Mouse (Mus musculus): Measurements from ENCODE around the gene Ddx58. TPM values are rescaled to one million over a fixed set of nuclear protein-coding genes. Genes with fewer than 3 reads are reported as not detected.

Ddx58 gene
- 6.4 and 8.2 TPM in 2 replicates for polyA plus RNA-seq (2014; fragmentation: Nextera tagmentation; extraction: Ambion mirVana)

- peak within 1 kb of the TSS; percentile 56 for H3K4me3 ChIP-seq (ENCODE audit: low read depth, low read length)
- H3K9me3 ChIP-seq (ENCODE audit: control insufficient read depth, low read length), result no peaks in the 10 kb centered on the region
- H3K36me3 ChIP-seq (ENCODE audit: control insufficient read depth, insufficient read depth, low read length), result no peaks in the 10 kb centered on the region
- H3K27ac ChIP-seq (ENCODE audit: low read depth), result peak within 1 kb of the TSS; percentile 4; the same call in 1 of the 2 replicates
- peak within 1 kb of the TSS; percentile 55 for H3K4me2 ChIP-seq (ENCODE audit: low read length)
- ATAC-seq (replicated peaks; ENCODE audit: low FRiP score, low TSS enrichment, low read depth), result peak; percentile 62
- H3K27me3 ChIP-seq (replicated peaks; ENCODE audit: control insufficient read depth, insufficient read depth, low read length), result no peaks in the 10 kb centered on the region
- peak; percentile 80 for DNase-seq (ENCODE audit: low spot score)
- H3K9ac ChIP-seq (ENCODE audit: low read length), result peak within 1 kb of the TSS; percentile 20
- WGBS, result under 1% methylated on average over 35 of the region's 35 CpGs
- H3K4me1 ChIP-seq (replicated peaks; ENCODE audit: control insufficient read depth, insufficient read depth, low read length), result peaks cover 3% of the 10 kb centered on the region; the same call in 1 of the 2 replicates
These were observed at the start of gene Ddx58 for GRCm38 (mm10) chr4:40239409-40240271. Gene Ddx58, minus strand, starts transcription at chr4:40239828.

- no peak overlapping the region for H3K4me3 ChIP-seq (ENCODE audit: low read depth, low read length)
- 0 out of 2 replicates have a peak, but pooled peaks cover 5% of the 10 kb centered on the region for H3K9me3 ChIP-seq (ENCODE audit: control insufficient read depth, low read length)
- H3K27me3 ChIP-seq (replicated peaks; ENCODE audit: control insufficient read depth, insufficient read depth, low read length), result no peaks in the 10 kb centered on the region
- H3K4me2 ChIP-seq (ENCODE audit: low read length), result no peak overlapping the region
- H3K4me1 ChIP-seq (replicated peaks; ENCODE audit: control insufficient read depth, insufficient read depth, low read length), result no peaks in the 10 kb centered on the region
- ATAC-seq (replicated peaks; ENCODE audit: low FRiP score, low TSS enrichment, low read depth) (no peak), DNase-seq (ENCODE audit: low spot score) (no peak)
- H3K36me3 ChIP-seq (ENCODE audit: control insufficient read depth, insufficient read depth, low read length), result no peaks in the 10 kb centered on the region
- H3K9ac ChIP-seq (ENCODE audit: low read length), result no peak overlapping the region
- no peak overlapping the region for H3K27ac ChIP-seq (ENCODE audit: low read depth)
- 88% methylated on average over 2 of the region's 2 CpGs for WGBS
These were observed 49.4 kb upstream of the Ddx58 start for GRCm38 (mm10) chr4:40289046-40289445.

- no peaks in the 10 kb centered on the region for H3K4me1 ChIP-seq (replicated peaks; ENCODE audit: control insufficient read depth, insufficient read depth, low read length)
- 78% methylated on average over 6 of the region's 6 CpGs for WGBS
- 0 out of 2 replicates have a peak, but pooled peaks cover 3% of the 10 kb centered on the region for H3K9me3 ChIP-seq (ENCODE audit: control insufficient read depth, low read length)
- H3K27me3 ChIP-seq (replicated peaks; ENCODE audit: control insufficient read depth, insufficient read depth, low read length), result no peaks in the 10 kb centered on the region
- H3K9ac ChIP-seq (ENCODE audit: low read length), result no peak overlapping the region
- H3K36me3 ChIP-seq (ENCODE audit: control insufficient read depth, insufficient read depth, low read length), result no peaks in the 10 kb centered on the region
- DNase-seq (ENCODE audit: low spot score), result no peak
- ATAC-seq (replicated peaks; ENCODE audit: low FRiP score, low TSS enrichment, low read depth), result no peak
- H3K27ac ChIP-seq (ENCODE audit: low read depth), result no peak overlapping the region
- H3K4me2 ChIP-seq (ENCODE audit: low read length), result no peak overlapping the region
- H3K4me3 ChIP-seq (ENCODE audit: low read depth, low read length), result no peak overlapping the region
These were observed 47.8 kb upstream of the Ddx58 start for GRCm38 (mm10) chr4:40287415-40287814.

GRCm38 (mm10) chr4:40285582-40285981, 46.0 kb upstream of the Ddx58 start:
- Histone ChIP-seq H3K36me3 (ENCODE audit: control insufficient read depth, insufficient read depth, low read length) (no peaks in the 10 kb centered on the region), H3K9ac (ENCODE audit: low read length) (no peak overlapping the region), H3K4me1 (replicated peaks; ENCODE audit: control insufficient read depth, insufficient read depth, low read length) (no peaks in the 10 kb centered on the region), H3K27me3 (replicated peaks; ENCODE audit: control insufficient read depth, insufficient read depth, low read length) (no peaks in the 10 kb centered on the region), H3K27ac (ENCODE audit: low read depth) (no peak overlapping the region), H3K4me2 (ENCODE audit: low read length) (no peak overlapping the region), H3K9me3 (ENCODE audit: control insufficient read depth, low read length) (0 out of 2 replicates have a peak, but pooled peaks cover under 1% of the 10 kb centered on the region), H3K4me3 (ENCODE audit: low read depth, low read length) (no peak overlapping the region)
- DNase-seq (ENCODE audit: low spot score) (peak; percentile 79), ATAC-seq (replicated peaks; ENCODE audit: low FRiP score, low TSS enrichment, low read depth) (no peak)
- 20% methylated on average over 4 of the region's 4 CpGs for WGBS

GRCm38 (mm10) chr4:40279276-40279900, 39.8 kb upstream of the Ddx58 start, which contains the start of gene Ndufb6:
Gene Ndufb6, minus strand, starts transcription at chr4:40279421.
- ATAC-seq (replicated peaks; ENCODE audit: low FRiP score, low TSS enrichment, low read depth), result peak; percentile 98
- WGBS, result under 1% methylated on average over 36 of the region's 36 CpGs
- H3K9me3 ChIP-seq (ENCODE audit: control insufficient read depth, low read length), result no peaks in the 10 kb centered on the region
- peak; percentile 99 for DNase-seq (ENCODE audit: low spot score)
- H3K4me2 ChIP-seq (ENCODE audit: low read length), result peak within 1 kb of the TSS; percentile 76
- peaks cover 25% of the 10 kb centered on the region for H3K36me3 ChIP-seq (ENCODE audit: control insufficient read depth, insufficient read depth, low read length)
- peaks cover 8% of the 10 kb centered on the region; the same call in 1 of the 2 replicates for H3K4me1 ChIP-seq (replicated peaks; ENCODE audit: control insufficient read depth, insufficient read depth, low read length)
- peak within 1 kb of the TSS; percentile 76 for H3K27ac ChIP-seq (ENCODE audit: low read depth)
- peak within 1 kb of the TSS; percentile 94 for H3K4me3 ChIP-seq (ENCODE audit: low read depth, low read length)
- H3K9ac ChIP-seq (ENCODE audit: low read length), result peak within 1 kb of the TSS; percentile 91
- H3K27me3 ChIP-seq (replicated peaks; ENCODE audit: control insufficient read depth, insufficient read depth, low read length), result no peaks in the 10 kb centered on the region

- H3K9ac ChIP-seq (ENCODE audit: low read length), result peak overlapping the region; percentile 91
- peaks cover 8% of the 10 kb centered on the region; the same call in 1 of the 2 replicates for H3K4me1 ChIP-seq (replicated peaks; ENCODE audit: control insufficient read depth, insufficient read depth, low read length)
- H3K27me3 ChIP-seq (replicated peaks; ENCODE audit: control insufficient read depth, insufficient read depth, low read length), result no peaks in the 10 kb centered on the region
- peaks cover 26% of the 10 kb centered on the region for H3K36me3 ChIP-seq (ENCODE audit: control insufficient read depth, insufficient read depth, low read length)
- H3K4me3 ChIP-seq (ENCODE audit: low read depth, low read length), result peak overlapping the region; percentile 94
- peak overlapping the region; percentile 76 for H3K27ac ChIP-seq (ENCODE audit: low read depth)
- ATAC-seq (replicated peaks; ENCODE audit: low FRiP score, low TSS enrichment, low read depth) (peak; percentile 73), DNase-seq (ENCODE audit: low spot score) (no peak)
- 1% methylated on average over 21 of the region's 21 CpGs for WGBS
- no peaks in the 10 kb centered on the region for H3K9me3 ChIP-seq (ENCODE audit: control insufficient read depth, low read length)
- peak overlapping the region; percentile 76 for H3K4me2 ChIP-seq (ENCODE audit: low read length)
These were observed 39.2 kb upstream of the Ddx58 start for GRCm38 (mm10) chr4:40278880-40279275.

- Histone ChIP-seq H3K36me3 (ENCODE audit: control insufficient read depth, insufficient read depth, low read length) (peaks cover 42% of the 10 kb centered on the region), H3K9ac (ENCODE audit: low read length) (peak within 1 kb of the TSS; percentile 95), H3K4me1 (replicated peaks; ENCODE audit: control insufficient read depth, insufficient read depth, low read length) (peaks cover 19% of the 10 kb centered on the region), H3K4me2 (ENCODE audit: low read length) (peak within 1 kb of the TSS; percentile 81), H3K4me3 (ENCODE audit: low read depth, low read length) (peak within 1 kb of the TSS; percentile 94), H3K27ac (ENCODE audit: low read depth) (peak within 1 kb of the TSS; percentile 98), H3K27me3 (replicated peaks; ENCODE audit: control insufficient read depth, insufficient read depth, low read length) (no peaks in the 10 kb centered on the region), H3K9me3 (ENCODE audit: control insufficient read depth, low read length) (no peaks in the 10 kb centered on the region)
- DNase-seq (ENCODE audit: low spot score) (peak; percentile 98), ATAC-seq (replicated peaks; ENCODE audit: low FRiP score, low TSS enrichment, low read depth) (peak; percentile 97)
- under 1% methylated on average over 38 of the region's 38 CpGs for WGBS
These were observed 29.9 kb upstream of the Ddx58 start, which contains the start of the genes Smim27 and Topors for GRCm38 (mm10) chr4:40269430-40270032. Gene Smim27, plus strand, starts transcription at chr4:40269579. Gene Topors, minus strand, starts transcription at chr4:40269850.

- peaks cover 19% of the 10 kb centered on the region for H3K4me1 ChIP-seq (replicated peaks; ENCODE audit: control insufficient read depth, insufficient read depth, low read length)
- WGBS, result under 1% methylated on average over 16 of the region's 16 CpGs
- peak overlapping the region; percentile 94 for H3K4me3 ChIP-seq (ENCODE audit: low read depth, low read length)
- no peaks in the 10 kb centered on the region for H3K27me3 ChIP-seq (replicated peaks; ENCODE audit: control insufficient read depth, insufficient read depth, low read length)
- ATAC-seq (replicated peaks; ENCODE audit: low FRiP score, low TSS enrichment, low read depth) (no peak), DNase-seq (ENCODE audit: low spot score) (no peak)
- no peaks in the 10 kb centered on the region for H3K9me3 ChIP-seq (ENCODE audit: control insufficient read depth, low read length)
- peak overlapping the region; percentile 81 for H3K4me2 ChIP-seq (ENCODE audit: low read length)
- peak overlapping the region; percentile 95 for H3K9ac ChIP-seq (ENCODE audit: low read length)
- peak overlapping the region; percentile 98 for H3K27ac ChIP-seq (ENCODE audit: low read depth)
- peaks cover 40% of the 10 kb centered on the region for H3K36me3 ChIP-seq (ENCODE audit: control insufficient read depth, insufficient read depth, low read length)
These were observed 29.2 kb upstream of the Ddx58 start for GRCm38 (mm10) chr4:40268835-40269234.
